ENCODE assay signal across 25 mouse cellular contexts in the genomic region with DNA sequence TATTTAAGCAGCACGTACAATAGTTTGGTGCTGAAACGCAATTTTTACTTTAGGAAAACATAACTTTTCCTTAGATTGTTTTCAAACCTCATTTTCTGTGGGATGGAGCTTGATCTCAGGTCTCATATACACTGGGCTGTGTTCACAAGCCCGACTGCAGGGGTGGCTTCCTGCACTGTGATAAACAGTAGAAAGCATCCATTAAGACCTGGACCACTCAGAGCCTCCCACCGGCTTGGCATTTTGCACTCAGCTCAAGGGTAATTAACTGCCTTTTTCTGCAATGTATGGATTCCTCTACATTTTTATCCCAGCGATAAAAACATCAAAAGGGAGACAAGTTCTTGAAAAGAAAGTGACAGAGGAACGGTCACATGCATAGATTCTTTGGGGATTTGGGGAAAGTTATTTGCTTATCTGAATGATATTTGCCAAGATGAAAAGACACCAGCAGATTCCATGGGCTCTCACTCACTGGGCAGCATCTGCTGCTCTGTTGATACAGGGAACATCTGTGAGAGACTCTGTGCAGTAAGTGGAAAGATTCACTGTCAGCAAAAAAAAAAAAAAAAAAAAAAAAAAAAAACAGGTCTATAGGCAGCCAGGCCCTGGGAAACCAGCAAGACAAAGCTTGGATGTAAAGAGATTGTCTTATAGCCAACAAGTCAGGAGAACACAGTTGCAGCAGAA.
DNase-seq lines count a peak whose midpoint lies in the region; ATAC-seq and TF ChIP-seq lines count a peak whose summit lies in the region.
"Had no signal": no experiment of that assay in that cellular context is flagged by ENCODE, and none has a peak within 500 bp of the region (broad histone marks: within the 10 kb centered on the region; RNA-seq: fewer than 3 reads in every experiment).

No protein-coding gene starts in this region.

- TF ChIP-seq POLR2A in cortical plate, adult 2 months (IDR thresholded peaks at IDR 0.05; ENCODE audit: extremely low read depth, insufficient read depth, low read length) = no peak

- H3K27me3 ChIP-seq in hindbrain, embryonic 15.5 days = no peaks in the 10 kb centered on the region
- H3K27me3 ChIP-seq in hindbrain, embryonic 13.5 days = no peaks in the 10 kb centered on the region
- H3K27me3 ChIP-seq in midbrain, postnatal 0 days (ENCODE audit: insufficient read depth, low read length) = no peaks in the 10 kb centered on the region
- H3K27me3 ChIP-seq in midbrain, embryonic 16.5 days (ENCODE audit: control insufficient read depth, insufficient read depth, low read depth, low read length) = no peaks in the 10 kb centered on the region
- H3K27me3 ChIP-seq: embryonic facial prominence, embryonic 13.5 days; forebrain, embryonic 13.5 days; intestine, embryonic 15.5 days had no signal

- no peak overlapping the region for H3K4me2 ChIP-seq in hindbrain, embryonic 15.5 days
- H3K4me2 ChIP-seq in hindbrain, embryonic 13.5 days = no peak overlapping the region
- no peak overlapping the region for H3K4me2 ChIP-seq in midbrain, postnatal 0 days (ENCODE audit: low read depth, low read length, poor library complexity, severe bottlenecking)
- H3K4me2 ChIP-seq in midbrain, embryonic 16.5 days (ENCODE audit: low read length) = no peak overlapping the region
- H3K4me2 ChIP-seq: embryonic facial prominence, embryonic 13.5 days; forebrain, embryonic 13.5 days; heart, embryonic 11.5 days; hindbrain, embryonic 14.5 days; intestine, embryonic 15.5 days had no signal

- no peaks in the 10 kb centered on the region for H3K36me3 ChIP-seq in hindbrain, embryonic 15.5 days
- H3K36me3 ChIP-seq in hindbrain, embryonic 13.5 days = no peaks in the 10 kb centered on the region
- no peaks in the 10 kb centered on the region for H3K36me3 ChIP-seq in midbrain, postnatal 0 days (ENCODE audit: insufficient read depth, low read length)
- H3K36me3 ChIP-seq in midbrain, embryonic 16.5 days (ENCODE audit: control insufficient read depth, insufficient read depth, low read length) = no peaks in the 10 kb centered on the region
- H3K36me3 ChIP-seq: embryonic facial prominence, embryonic 10.5 days; embryonic facial prominence, embryonic 13.5 days; intestine, embryonic 15.5 days had no signal

- H3K27ac ChIP-seq in hindbrain, embryonic 15.5 days (replicated peaks) = 0 out of 2 replicates have a peak overlapping the region, but pooled peaks have one; percentile 12
- no peak overlapping the region for H3K27ac ChIP-seq in hindbrain, embryonic 13.5 days
- H3K27ac ChIP-seq in left cerebral cortex, adult 2 months = peak overlapping the region; percentile 70
- H3K27ac ChIP-seq in midbrain, postnatal 0 days (ENCODE audit: low read depth, low read length) = no peak overlapping the region
- no peak overlapping the region for H3K27ac ChIP-seq in midbrain, embryonic 16.5 days (ENCODE audit: low read length)
- H3K27ac ChIP-seq in cortical plate, adult 2 months (ENCODE audit: insufficient read depth, low read length) = 0 out of 2 replicates have a peak overlapping the region, but pooled peaks have one; percentile 64
- H3K27ac ChIP-seq: embryonic facial prominence, embryonic 10.5 days; embryonic facial prominence, embryonic 13.5 days; forebrain, embryonic 13.5 days; gastrocnemius, adult 2 months; hindbrain, embryonic 14.5 days; intestine, embryonic 15.5 days had no signal

- no peak for ATAC-seq in hindbrain, embryonic 15.5 days (ENCODE audit: low FRiP score, low read depth)
- no peak for ATAC-seq in hindbrain, embryonic 13.5 days (ENCODE audit: low FRiP score)
- no peak for ATAC-seq in midbrain, postnatal 0 days (ENCODE audit: low FRiP score)
- no peak for ATAC-seq in midbrain, embryonic 16.5 days
- ATAC-seq: forebrain, embryonic 13.5 days; forebrain, postnatal 0 days; intestine, embryonic 15.5 days had no signal

- WGBS in hindbrain, embryonic 15.5 days = 57% methylated on average over 6 of the region's 6 CpGs
- 67% methylated on average over 6 of the region's 6 CpGs for WGBS in hindbrain, embryonic 13.5 days
- WGBS in midbrain, postnatal 0 days = 47% methylated on average over 6 of the region's 6 CpGs
- 45% methylated on average over 6 of the region's 6 CpGs for WGBS in midbrain, embryonic 16.5 days

- H3K9ac ChIP-seq in hindbrain, embryonic 15.5 days = no peak overlapping the region
- no peak overlapping the region for H3K9ac ChIP-seq in hindbrain, embryonic 13.5 days
- no peak overlapping the region for H3K9ac ChIP-seq in midbrain, postnatal 0 days (replicated peaks; ENCODE audit: low read length, poor library complexity, severe bottlenecking)
- no peak overlapping the region for H3K9ac ChIP-seq in midbrain, embryonic 16.5 days (ENCODE audit: low read depth, low read length)
- H3K9ac ChIP-seq: embryonic facial prominence, embryonic 13.5 days; forebrain, embryonic 13.5 days; forebrain, postnatal 0 days; hindbrain, embryonic 14.5 days; intestine, embryonic 15.5 days had no signal

- DNase-seq in left cerebral cortex, adult 2 months (ENCODE audit: extremely low spot score in 1 of 2, low spot score in 2 of 2) = no peak
- DNase-seq in left cerebral cortex, postnatal 10 days (ENCODE audit: extremely low spot score in 1 of 2, low spot score in 2 of 2) = no peak
- peak; percentile 28 for DNase-seq in midbrain, postnatal 0 days (ENCODE audit: low spot score)
- DNase-seq in layer of hippocampus, postnatal 14 days (ENCODE audit: low spot score in 2 of 2) = no peak
- DNase-seq: adrenal gland, adult 2 months; adrenal gland, postnatal 14 days; B cell, adult 2 months; cerebellum, adult 18-20 months; cerebellum, adult 9-10 months; cerebellum, postnatal 14 days; embryo, embryonic 11 days; forebrain, postnatal 0 days; gastrocnemius, adult 2 months; gastrocnemius, postnatal 14 days had no signal

- intact Hi-C loops in left cerebral cortex, adult 2 months (cut with DNase I) = no loop called here
- intact Hi-C loops in left cerebral cortex, postnatal 10 days (cut with DNase I) = no loop called here

- H3K4me1 ChIP-seq in hindbrain, embryonic 15.5 days (replicated peaks) = peaks cover 16% of the 10 kb centered on the region; the same call in 1 of the 2 replicates
- H3K4me1 ChIP-seq in hindbrain, embryonic 13.5 days (replicated peaks) = peaks cover 11% of the 10 kb centered on the region
- H3K4me1 ChIP-seq in midbrain, postnatal 0 days (ENCODE audit: insufficient read depth, low read length) = no peaks in the 10 kb centered on the region
- H3K4me1 ChIP-seq in midbrain, embryonic 16.5 days (ENCODE audit: control insufficient read depth, insufficient read depth, low read length) = peaks cover 3% of the 10 kb centered on the region; the same call in 1 of the 2 replicates
- H3K4me1 ChIP-seq in cortical plate, adult 2 months (ENCODE audit: control insufficient read depth, insufficient read depth, low read length) = peaks cover 4% of the 10 kb centered on the region
- H3K4me1 ChIP-seq: embryonic facial prominence, embryonic 10.5 days; embryonic facial prominence, embryonic 13.5 days; intestine, embryonic 15.5 days had no signal

- H3K9me3 ChIP-seq in hindbrain, embryonic 15.5 days = no peaks in the 10 kb centered on the region
- H3K9me3 ChIP-seq in hindbrain, embryonic 13.5 days = peaks cover 8% of the 10 kb centered on the region
- no peaks in the 10 kb centered on the region for H3K9me3 ChIP-seq in midbrain, postnatal 0 days (ENCODE audit: low read length)
- H3K9me3 ChIP-seq in midbrain, embryonic 16.5 days (replicated peaks; ENCODE audit: control insufficient read depth, low read length, poor library complexity, severe bottlenecking) = peaks cover 5% of the 10 kb centered on the region; the same call in 1 of the 2 replicates
- H3K9me3 ChIP-seq: intestine, embryonic 15.5 days had no signal

- no peak overlapping the region for H3K4me3 ChIP-seq in hindbrain, embryonic 15.5 days
- no peak overlapping the region for H3K4me3 ChIP-seq in hindbrain, embryonic 13.5 days
- no peak overlapping the region for H3K4me3 ChIP-seq in left cerebral cortex, adult 2 months
- no peak overlapping the region for H3K4me3 ChIP-seq in midbrain, postnatal 0 days (ENCODE audit: low read depth, low read length)
- no peak overlapping the region for H3K4me3 ChIP-seq in midbrain, embryonic 16.5 days (ENCODE audit: low read depth, low read length)
- H3K4me3 ChIP-seq in cortical plate, adult 2 months (ENCODE audit: insufficient read depth, low read length) = no peak overlapping the region
- H3K4me3 ChIP-seq: embryonic facial prominence, embryonic 10.5 days; embryonic facial prominence, embryonic 13.5 days; erythroblast, embryonic 14.5 days; forebrain, embryonic 13.5 days; gastrocnemius, adult 2 months; intestine, embryonic 15.5 days had no signal

- TF ChIP-seq CTCF in left cerebral cortex, adult 2 months (IDR thresholded peaks at IDR 0.05) = no peak
- no peak for TF ChIP-seq CTCF in midbrain, postnatal 0 days (IDR thresholded peaks at IDR 0.05)
- no peak for TF ChIP-seq CTCF in cortical plate, adult 2 months (IDR thresholded peaks at IDR 0.05; ENCODE audit: extremely low read depth, insufficient read depth, low read length)

Comparison
In these comparisons a context has a peak if more than half of its experiments do, and no peak if none do; other contexts are left out.
1. H3K27ac ChIP-seq: peak in hindbrain, embryonic 15.5 days (single experiment), left cerebral cortex, adult 2 months (single experiment) and cortical plate, adult 2 months (single experiment); none in hindbrain, embryonic 13.5 days (single experiment), midbrain, postnatal 0 days (single experiment) and midbrain, embryonic 16.5 days (single experiment).